Mouse (Mus musculus) inflammation-experienced regulatory T-cells, adult 6 months (primary cell): ENCODE data around the gene Il20ra. TPM values are rescaled to one million over a fixed set of nuclear protein-coding genes. Genes with fewer than 3 reads are reported as not detected.
"Not testable (repeated sequence)": the region's sequence is repeated elsewhere in the genome, so short reads cannot be mapped to it uniquely, and the experiment has no call there.

Experiments used
- ATAC-seq: one replicate; pipeline ENCODE4 v1.8.0; 2017
- polyA plus RNA-seq, 3 experiments: library from polyadenylated mRNA; unstranded; fragments of 100-300 nt; shearing (Covaris generic); gene quantifications; one replicate each; pipeline ENCODE4 v1.2.1; 2017

The Il20ra gene
- polyA plus RNA-seq = under 1 TPM in 1 of 3 experiments, not detected in 2; 0.73 TPM

- ATAC-seq = peak; percentile 63
These were observed at the start of gene Il20ra for GRCm38 (mm10) chr10:19712421-19712836. Il20ra (plus strand) TSS chr10:19712570.

GRCm38 (mm10) chr10:19668973-19669372, 43.4 kb upstream of the Il20ra start:
- ATAC-seq = peak; percentile 32

- no peak for ATAC-seq
These were observed 40.4 kb upstream of the Il20ra start for GRCm38 (mm10) chr10:19672015-19672414.

DNA sequence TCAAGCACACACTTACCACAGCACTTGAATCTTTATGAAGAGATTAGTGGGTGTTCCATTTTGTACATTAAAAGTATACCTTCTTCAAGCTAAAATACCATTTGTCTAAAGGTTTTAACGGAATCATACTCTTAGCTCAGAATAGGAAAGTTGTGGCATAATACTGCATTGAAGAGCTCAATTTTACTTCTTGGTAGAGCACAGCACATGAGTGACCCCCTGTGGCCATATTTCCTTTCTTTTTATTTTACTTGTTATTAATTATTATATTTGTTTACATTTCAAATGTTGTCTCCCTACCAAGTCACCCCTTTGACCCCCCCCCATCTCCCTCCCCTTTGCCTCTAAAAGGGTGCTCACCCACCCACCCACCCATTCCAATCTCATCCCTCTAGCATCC, 39.2 kb upstream of the Il20ra start:
- ATAC-seq = no peak

DNA sequence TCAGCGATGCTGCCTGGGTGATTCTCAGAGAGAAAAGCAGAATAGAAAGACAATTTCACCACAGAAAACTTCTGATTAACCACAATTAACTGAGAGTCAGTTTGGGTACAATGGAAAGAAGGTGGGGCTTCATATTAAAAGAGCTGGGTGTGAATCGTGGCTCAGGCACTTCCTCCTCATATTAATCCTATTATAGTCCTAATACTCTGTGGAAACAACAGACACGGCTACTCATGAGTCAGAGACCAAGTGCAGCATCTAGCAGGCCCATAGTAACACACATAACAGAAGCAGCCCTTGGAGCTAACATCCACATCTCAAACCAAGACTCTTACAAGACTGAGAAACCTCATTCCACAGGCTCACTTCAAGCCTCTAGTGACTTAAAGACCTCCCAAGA, 24.7 kb upstream of the Il20ra start:
- no peak for ATAC-seq

DNA sequence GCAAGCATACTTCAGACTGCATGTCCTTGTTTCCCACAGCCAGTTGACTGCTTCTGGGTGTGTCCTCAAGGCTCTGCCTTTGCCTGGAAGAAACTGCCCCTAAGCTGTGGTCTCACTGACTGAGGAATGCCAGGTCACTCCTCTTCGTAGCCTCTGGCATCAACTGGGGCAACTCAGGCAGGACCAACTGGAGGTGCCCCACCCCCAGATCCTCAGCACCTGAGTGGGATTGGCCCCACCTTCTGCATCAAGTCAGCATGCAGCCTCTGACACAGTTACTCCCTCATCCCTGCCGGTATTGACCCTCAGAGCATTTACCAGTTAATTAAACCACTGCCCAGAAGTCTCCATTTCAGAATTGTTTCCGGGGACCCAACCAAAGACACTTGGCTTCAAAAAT, 21.1 kb upstream of the Il20ra start:
- no peak for ATAC-seq

DNA sequence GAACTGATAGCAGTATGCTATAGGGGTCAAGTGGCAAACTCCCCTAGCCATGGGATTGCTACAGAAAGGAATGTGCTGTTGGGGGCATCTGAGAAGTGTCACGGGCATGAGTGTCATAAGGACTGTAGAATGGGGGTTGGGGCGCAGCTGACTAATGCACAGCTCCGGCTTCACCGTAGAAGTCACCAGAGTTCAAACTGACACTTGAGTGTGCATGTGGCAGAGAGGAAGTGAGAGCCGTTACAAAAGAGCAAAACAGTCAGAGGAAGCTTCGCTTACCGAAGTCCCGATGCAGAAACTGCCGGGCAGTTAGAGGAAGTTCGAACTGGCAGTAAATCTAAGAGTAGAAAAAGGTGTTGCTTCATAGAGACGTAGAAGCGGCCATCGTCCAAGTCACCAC, 20.6 kb upstream of the Il20ra start:
- peak; percentile 83 for ATAC-seq

- ATAC-seq = no peak
These were observed 20.0 kb upstream of the Il20ra start for GRCm38 (mm10) chr10:19692332-19692731.

GRCm38 (mm10) chr10:19692988-19693387, 19.4 kb upstream of the Il20ra start:
- ATAC-seq = peak; percentile 79

GRCm38 (mm10) chr10:19693629-19694028, 18.7 kb upstream of the Il20ra start:
- no peak for ATAC-seq

DNA sequence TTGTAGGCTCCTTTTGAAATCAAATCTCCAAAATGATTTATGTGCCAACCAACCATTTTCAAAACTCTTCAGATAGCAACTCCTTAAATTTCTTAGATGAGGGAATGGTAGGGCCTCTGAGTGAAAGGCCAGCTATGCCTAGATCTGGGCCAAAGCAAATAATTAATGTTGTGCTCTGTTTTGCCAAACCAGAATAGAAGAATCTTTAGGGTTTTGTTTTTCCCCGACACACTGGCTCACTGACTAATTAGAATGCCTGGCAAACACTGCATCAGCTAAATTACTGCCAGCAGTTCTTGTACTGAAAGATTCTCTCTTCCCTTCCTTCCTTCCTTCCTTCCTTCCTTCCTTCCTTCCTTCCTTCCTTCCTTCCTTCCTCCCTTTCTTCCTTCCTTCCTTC, 13.0 kb upstream of the Il20ra start:
- ATAC-seq = no peak

GRCm38 (mm10) chr10:19704445-19704844, 7.9 kb upstream of the Il20ra start:
- no peak for ATAC-seq

- no peak for ATAC-seq
These were observed 4.6 kb upstream of the Il20ra start for GRCm38 (mm10) chr10:19707768-19708167.

GRCm38 (mm10) chr10:19708277-19709070, 3.9 kb upstream of the Il20ra start:
- ATAC-seq = no peak

DNA sequence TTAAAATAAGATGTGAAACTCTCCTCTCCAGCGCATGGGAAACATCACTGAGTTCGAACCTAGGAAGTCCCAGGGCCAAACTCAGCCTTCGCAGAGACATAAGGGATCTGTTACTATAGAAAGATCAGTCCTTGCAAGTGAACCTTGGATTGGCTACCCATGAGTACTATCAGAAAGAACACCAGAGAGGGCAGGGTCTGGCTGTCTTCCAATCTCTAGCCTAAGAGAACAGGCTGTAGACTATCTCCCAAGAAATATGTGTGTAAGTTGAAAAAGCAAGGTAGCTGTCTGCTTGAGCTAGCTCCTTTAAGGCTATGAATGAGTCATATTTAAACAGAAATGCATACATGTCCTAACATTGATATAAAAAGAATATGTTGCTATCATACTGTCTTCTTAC, 1.4 kb upstream of the Il20ra start:
- no peak for ATAC-seq

- ATAC-seq = no peak
These were observed 709 bp upstream of the Il20ra start for GRCm38 (mm10) chr10:19711551-19712171.

DNA sequence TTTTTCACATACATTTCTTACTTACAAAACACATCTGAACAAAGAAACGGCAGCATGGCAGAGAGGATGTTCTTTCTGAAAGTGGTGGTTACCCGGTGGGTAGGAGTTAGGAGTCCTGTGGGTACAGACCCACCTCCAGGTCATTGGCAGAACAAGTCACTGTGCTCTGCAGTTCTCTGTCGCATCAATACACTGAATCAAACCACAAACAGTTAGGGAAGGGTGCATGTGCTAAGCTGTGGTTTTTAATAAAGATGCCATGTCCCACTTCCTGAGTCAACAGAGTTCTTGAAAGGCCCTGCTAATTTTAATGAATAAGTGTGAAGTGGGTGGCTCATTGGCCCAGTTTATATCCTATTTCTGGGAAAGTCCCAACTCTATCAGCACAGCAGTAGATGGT, 6.3 kb downstream of the Il20ra start:
- ATAC-seq = peak; percentile 92

DNA sequence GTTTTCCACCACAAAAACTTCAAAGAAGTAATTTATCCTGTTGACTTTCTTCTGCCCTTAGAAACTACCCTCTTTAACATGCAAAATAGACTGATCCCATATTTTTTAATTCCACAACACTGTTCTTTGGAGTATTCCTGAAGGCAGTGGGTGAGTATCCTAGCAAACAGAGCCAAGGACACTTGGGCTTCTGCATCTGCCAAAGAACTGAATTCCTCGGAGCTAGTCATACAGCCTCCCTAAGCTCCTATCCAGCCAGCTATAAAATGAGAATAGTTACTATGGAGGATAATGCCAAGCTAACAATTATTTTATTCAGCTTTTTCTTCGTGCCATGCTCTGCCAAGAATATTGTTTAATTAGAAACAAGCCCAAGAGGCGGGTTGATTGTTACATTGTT, 9.9 kb downstream of the Il20ra start:
- ATAC-seq = no peak

GRCm38 (mm10) chr10:19724158-19724832, 11.9 kb downstream of the Il20ra start:
- no peak for ATAC-seq

- ATAC-seq = not testable (repeated sequence)
These were observed 26.1 kb downstream of the Il20ra start for GRCm38 (mm10) chr10:19738442-19738841.

GRCm38 (mm10) chr10:19745662-19746061, 33.3 kb downstream of the Il20ra start:
- ATAC-seq = no peak

DNA sequence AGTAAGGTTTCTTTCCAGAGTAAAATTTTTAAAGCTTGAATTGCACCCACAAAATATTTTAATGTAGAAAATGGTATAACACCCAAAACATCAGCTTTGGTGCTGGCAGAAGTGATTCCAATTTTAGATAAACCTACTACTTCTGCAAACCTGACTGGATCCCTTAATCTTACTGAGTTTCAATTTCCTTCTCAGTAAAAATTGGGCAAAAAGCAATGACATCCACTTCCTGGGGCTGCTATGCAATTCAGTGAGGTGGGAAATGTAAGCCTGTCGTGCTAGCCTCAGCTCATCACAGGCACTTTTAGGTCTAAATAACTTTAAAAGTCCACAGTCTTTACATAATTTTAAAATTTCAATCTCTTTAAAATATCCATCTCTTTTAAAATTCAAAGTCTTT, 33.8 kb downstream of the Il20ra start:
- no peak for ATAC-seq

DNA sequence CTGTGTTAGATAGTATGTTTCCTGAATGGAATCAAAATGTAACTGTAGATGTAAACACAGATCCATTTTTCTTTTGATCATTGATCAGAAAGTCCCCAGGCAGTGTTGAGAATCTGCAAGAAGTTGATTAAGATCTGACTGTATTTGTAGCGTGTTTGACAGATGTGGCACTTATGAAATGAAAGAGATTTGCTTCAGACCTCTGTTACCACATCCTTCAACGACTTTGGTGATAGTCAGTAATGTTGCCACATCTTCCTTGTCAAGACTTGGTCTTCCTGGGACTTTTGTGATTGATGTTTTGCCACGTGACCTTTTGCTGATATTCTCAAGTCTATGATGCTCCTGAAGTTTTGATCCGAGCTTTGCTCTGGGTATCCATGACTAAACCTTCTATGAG, 35.3 kb downstream of the Il20ra start:
- peak; percentile 43 for ATAC-seq

- no peak for ATAC-seq
These were observed 53.1 kb downstream of the Il20ra start for GRCm38 (mm10) chr10:19765459-19765858.
